Mouse (Mus musculus): Measurements from ENCODE around the gene Vps53. TPM values are rescaled to one million over a fixed set of nuclear protein-coding genes. Genes with fewer than 3 reads are reported as not detected.
A peak's percentile ranks its signal among the peaks of the same experiment; 100 is the strongest.

Gene Vps53
- polyA plus RNA-seq, 1 experiment from 2014 or later: 51.0 TPM

DNA sequence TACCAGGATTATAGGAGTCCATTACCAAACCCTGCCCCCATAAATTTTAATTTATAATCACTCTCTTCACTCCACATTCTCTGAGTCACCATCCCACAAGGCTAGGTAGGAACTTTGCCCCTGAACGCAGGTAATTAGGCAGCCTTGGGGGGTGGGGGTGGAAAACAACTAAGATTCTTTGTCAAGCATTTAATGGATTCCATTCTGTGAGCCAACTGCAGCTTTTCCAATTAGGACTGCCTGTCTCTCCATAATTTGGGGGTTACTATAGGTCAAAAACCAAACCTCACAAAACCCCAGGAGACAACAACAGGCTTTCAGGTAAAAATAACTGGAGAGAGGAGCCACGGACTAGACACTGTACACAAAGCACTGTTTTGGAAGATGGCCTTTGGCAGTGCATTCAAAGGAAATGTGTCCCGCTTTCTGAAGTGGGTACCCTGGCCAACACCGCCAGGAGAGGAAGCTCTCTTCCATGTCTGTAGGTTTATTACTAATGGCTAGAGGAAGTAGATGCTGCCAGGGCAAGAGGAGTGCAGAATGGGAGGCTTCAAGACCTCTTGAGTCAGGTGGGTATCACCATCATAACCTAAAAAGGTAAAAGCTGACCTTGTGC is 138.6 kb downstream of the Vps53 start:
- H3K36me3 ChIP-seq: 0 out of 2 replicates have a peak, but pooled peaks cover 3% of the 10 kb centered on the region
- WGBS: 76% methylated on average over 4 of the region's 4 CpGs
- H3K27ac ChIP-seq: no peak overlapping the region
- H3K27me3 ChIP-seq (replicated peaks): no peaks in the 10 kb centered on the region
- H3K4me2 ChIP-seq (replicated peaks): no peak overlapping the region
- no peaks in the 10 kb centered on the region for H3K9me3 ChIP-seq
- peaks cover 5% of the 10 kb centered on the region; the same call in 1 of the 2 replicates for H3K4me1 ChIP-seq (replicated peaks)
- ATAC-seq: no peak
- H3K9ac ChIP-seq: no peak overlapping the region
- H3K4me3 ChIP-seq (replicated peaks): no peak overlapping the region

DNA sequence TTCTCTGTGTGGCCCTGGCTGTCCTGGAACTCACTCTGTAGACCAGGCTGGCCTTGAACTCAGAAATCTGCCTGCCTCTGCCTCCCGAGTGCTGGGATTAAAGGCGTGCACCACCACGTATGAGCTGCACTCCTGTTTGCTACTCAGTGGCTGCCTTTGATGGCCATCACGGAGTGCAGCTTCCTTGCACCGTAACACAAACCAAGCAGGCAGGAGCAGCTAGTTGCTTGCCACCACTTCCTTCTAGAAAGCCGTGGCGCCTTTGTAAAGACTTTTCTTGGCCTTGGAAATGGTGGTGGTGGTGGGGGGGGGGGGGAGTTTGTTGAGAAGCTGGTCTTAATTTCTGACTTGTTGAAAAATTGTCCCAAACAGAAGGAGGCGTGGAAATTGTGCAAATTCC is 139.3 kb downstream of the Vps53 start:
- Histone ChIP-seq H3K9ac (no peak overlapping the region), H3K27ac (no peak overlapping the region), H3K27me3 (replicated peaks) (no peaks in the 10 kb centered on the region), H3K4me1 (replicated peaks) (peaks cover 5% of the 10 kb centered on the region; the same call in 1 of the 2 replicates), H3K4me3 (replicated peaks) (no peak overlapping the region), H3K4me2 (replicated peaks) (no peak overlapping the region), H3K36me3 (0 out of 2 replicates have a peak, but pooled peaks cover 2% of the 10 kb centered on the region), H3K9me3 (no peaks in the 10 kb centered on the region)
- 86% methylated on average over 8 of the region's 8 CpGs for WGBS
- no peak for ATAC-seq

DNA sequence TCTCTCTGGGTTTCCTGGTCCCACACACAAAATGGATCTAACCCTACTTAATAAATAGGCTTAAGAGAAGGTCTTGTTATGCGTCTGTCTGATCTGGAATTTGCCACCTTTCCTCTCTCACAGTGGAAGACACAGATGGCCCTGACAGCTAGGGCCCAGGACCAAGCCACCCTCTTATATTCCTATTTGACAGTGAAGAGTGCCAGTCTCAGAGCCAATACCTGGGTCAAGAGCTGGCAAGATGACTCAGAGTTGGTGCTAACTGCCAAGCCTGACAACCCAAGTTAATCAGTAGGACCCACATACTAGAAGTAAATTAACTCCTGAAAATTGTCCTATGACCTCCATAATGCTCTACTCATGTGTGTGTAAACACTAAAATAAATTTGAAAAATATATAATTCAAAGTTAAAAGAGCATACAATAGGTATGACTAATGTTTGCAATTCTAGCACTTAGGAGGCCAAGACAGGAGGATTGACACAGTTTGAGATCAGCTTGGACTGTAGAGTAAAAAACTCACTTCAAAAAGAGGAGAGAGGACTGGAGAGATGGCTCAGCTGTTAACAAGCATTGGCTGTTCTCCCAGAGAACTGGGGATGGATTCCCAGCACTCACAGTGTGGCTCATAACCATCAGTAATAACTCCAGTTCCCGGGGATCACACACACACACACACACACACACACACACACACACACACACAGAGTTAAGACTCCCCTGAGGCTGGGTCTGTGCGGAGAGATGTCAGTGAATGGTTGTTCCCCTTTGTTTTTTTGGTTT is 140.0 kb downstream of the Vps53 start:
- H3K4me1 ChIP-seq (replicated peaks): peaks cover 3% of the 10 kb centered on the region; the same call in 1 of the 2 replicates
- no peak overlapping the region for H3K4me2 ChIP-seq (replicated peaks)
- H3K9ac ChIP-seq: no peak overlapping the region
- no peaks in the 10 kb centered on the region for H3K27me3 ChIP-seq (replicated peaks)
- H3K9me3 ChIP-seq: no peaks in the 10 kb centered on the region
- H3K27ac ChIP-seq: no peak overlapping the region
- H3K36me3 ChIP-seq: no peaks in the 10 kb centered on the region
- no peak overlapping the region for H3K4me3 ChIP-seq (replicated peaks)
- 86% methylated on average over 3 of the region's 3 CpGs for WGBS
- ATAC-seq: no peak

DNA sequence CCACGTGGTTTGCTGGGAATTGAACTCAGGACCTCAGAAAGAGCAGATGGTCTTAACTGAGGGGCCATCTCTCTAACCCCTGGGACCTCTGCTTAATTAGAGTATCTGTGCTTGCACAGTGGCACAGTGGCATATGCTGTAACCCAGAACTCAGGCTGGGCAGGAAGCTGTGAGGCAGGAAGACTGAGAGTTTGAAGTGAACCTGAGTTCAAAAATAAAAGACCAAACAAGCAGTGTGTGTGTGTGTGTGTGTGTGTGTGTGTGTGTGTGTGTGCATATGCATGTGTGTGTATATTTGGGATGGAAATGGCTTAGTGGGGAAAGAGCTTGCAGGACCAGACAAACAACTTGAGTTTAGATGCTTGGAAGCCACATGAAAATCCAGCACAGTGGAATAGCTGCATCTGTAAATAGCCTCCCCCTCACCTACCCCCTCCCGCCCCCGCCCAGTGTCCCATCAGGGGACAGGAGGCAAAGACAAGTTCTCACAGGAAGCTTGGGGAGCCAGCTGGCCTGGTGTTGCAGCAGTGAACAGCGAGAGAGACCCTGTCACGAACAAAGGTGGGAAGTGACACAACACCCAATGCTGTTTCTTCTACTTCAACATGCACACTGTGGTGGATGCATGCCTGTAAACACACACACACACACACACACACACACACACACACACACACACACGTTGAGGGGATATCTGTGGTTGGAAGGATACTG is 141.7 kb downstream of the Vps53 start:
- Histone ChIP-seq H3K36me3 (no peaks in the 10 kb centered on the region), H3K27ac (no peak overlapping the region), H3K9ac (no peak overlapping the region), H3K4me3 (replicated peaks) (no peak overlapping the region), H3K4me1 (replicated peaks) (peaks cover 7% of the 10 kb centered on the region; the same call in 1 of the 2 replicates), H3K9me3 (no peaks in the 10 kb centered on the region), H3K4me2 (replicated peaks) (no peak overlapping the region), H3K27me3 (replicated peaks) (no peaks in the 10 kb centered on the region)
- WGBS: 55% methylated on average over 6 of the region's 6 CpGs
- ATAC-seq: no peak

DNA sequence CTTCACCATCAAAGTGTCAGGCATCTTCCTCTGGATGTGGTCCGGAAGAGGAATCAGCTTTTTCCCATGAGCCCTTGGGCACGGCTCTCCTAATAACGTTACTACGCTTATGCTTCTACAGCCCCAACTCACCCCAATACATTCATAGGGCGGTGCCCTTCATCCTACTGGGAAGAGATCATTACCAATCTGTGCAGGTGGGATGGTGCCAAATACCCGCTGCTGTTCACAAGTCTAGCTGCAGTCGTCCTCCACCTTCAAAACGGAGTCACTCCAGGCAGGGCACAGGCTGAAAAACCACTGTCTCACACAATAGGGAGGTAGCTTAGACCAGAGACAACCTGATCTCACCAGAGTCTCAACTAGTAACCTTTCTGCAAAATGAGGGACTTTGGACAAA is 144.3 kb downstream of the Vps53 start:
- no peak overlapping the region for H3K4me3 ChIP-seq (replicated peaks)
- WGBS: 85% methylated on average over 8 of the region's 8 CpGs

DNA sequence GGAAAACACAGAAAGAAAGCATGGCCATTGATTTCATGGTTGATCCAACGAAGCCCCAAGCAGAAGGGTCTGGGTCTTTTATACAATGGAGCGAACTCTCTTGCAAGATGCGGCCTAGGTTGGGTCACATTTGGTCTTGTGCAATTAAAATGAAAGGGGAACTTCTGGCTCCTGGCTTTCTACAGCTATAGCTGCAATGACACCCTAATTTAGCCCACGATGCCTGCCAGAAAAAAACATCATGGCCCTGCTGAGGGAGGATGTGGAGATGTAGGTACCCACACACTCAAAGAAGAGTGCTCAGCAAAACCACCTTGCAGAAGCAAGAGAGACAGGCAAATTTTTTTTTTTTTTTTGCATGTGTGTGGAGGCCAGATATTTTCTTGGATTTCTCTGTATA is 145.6 kb downstream of the Vps53 start:
- no peaks in the 10 kb centered on the region for H3K36me3 ChIP-seq
- no peak overlapping the region for H3K9ac ChIP-seq
- H3K4me1 ChIP-seq (replicated peaks): peaks cover 9% of the 10 kb centered on the region; the same call in 1 of the 2 replicates
- H3K4me2 ChIP-seq (replicated peaks): no peak overlapping the region
- H3K4me3 ChIP-seq (replicated peaks): no peak overlapping the region
- no peaks in the 10 kb centered on the region for H3K9me3 ChIP-seq
- ATAC-seq: no peak
- H3K27ac ChIP-seq: no peak overlapping the region
- H3K27me3 ChIP-seq (replicated peaks): no peaks in the 10 kb centered on the region
- 87% methylated on average over 4 of the region's 4 CpGs for WGBS

More for the DNA sequence above, 144.3 kb downstream of the Vps53 start:
- Histone ChIP-seq H3K9ac (no peak overlapping the region), H3K9me3 (no peaks in the 10 kb centered on the region), H3K4me2 (replicated peaks) (no peak overlapping the region), H3K27me3 (replicated peaks) (no peaks in the 10 kb centered on the region), H3K4me1 (replicated peaks) (peaks cover 9% of the 10 kb centered on the region; the same call in 1 of the 2 replicates), H3K36me3 (no peaks in the 10 kb centered on the region), H3K27ac (no peak overlapping the region)
- ATAC-seq: no peak

DNA sequence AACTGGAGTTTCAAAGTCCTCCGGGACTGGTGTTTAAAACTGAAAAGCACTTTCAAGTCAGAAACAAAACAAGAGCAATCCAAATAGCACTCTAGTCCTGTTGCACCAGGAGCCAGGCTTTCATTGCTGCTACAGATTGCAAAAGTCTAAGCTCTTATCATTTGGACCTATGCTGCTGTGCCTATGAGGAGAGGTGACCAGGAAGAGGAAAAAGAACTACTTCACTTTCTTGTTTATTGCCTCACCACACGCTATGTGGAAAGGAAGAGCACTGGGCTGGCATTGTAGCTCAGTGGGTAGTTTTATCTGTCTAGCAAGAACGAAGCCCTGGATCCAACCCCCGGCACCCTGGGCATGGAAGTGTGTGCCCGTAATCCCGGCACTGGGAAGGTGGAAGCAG is 146.1 kb downstream of the Vps53 start:
- Histone ChIP-seq H3K27ac (no peak overlapping the region), H3K4me3 (replicated peaks) (no peak overlapping the region), H3K9ac (no peak overlapping the region), H3K4me2 (replicated peaks) (no peak overlapping the region), H3K4me1 (replicated peaks) (peaks cover 9% of the 10 kb centered on the region; the same call in 1 of the 2 replicates), H3K27me3 (replicated peaks) (no peaks in the 10 kb centered on the region), H3K36me3 (no peaks in the 10 kb centered on the region), H3K9me3 (no peaks in the 10 kb centered on the region)
- WGBS: 76% methylated on average over 6 of the region's 6 CpGs
- peak; percentile 49; the same call in 1 of the 2 replicates for ATAC-seq

DNA sequence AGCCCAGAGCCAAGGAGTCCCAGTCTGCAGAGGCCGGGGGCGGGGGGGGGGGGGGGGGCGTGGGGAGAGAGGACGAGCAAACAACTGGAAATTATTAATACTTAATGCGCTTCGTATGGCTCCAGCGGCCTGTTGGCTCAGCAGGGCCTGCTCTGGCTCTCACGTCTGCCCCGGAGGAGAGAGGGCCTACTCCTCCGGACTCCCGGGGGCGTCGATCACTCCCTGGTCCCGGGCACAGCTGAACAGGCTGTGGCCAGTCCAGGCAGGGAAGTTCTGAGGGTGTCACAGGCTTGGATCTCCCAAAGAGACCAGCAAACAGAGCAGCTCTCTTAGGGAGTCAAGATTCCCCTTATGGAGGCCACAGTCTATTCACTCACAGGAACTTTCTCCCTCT is 151.4 kb downstream of the Vps53 start:
- Histone ChIP-seq H3K9ac (peak overlapping the region; percentile 82), H3K4me3 (replicated peaks) (peak overlapping the region; percentile 59), H3K4me2 (replicated peaks) (peak overlapping the region; percentile 80), H3K27me3 (replicated peaks) (no peaks in the 10 kb centered on the region), H3K36me3 (peaks cover 6% of the 10 kb centered on the region; the same call in 1 of the 2 replicates), H3K4me1 (replicated peaks) (peaks cover 26% of the 10 kb centered on the region), H3K27ac (peak overlapping the region; percentile 70), H3K9me3 (no peaks in the 10 kb centered on the region)
- ATAC-seq: peak; percentile 36
- 6% methylated on average over 11 of the region's 14 CpGs for WGBS

DNA sequence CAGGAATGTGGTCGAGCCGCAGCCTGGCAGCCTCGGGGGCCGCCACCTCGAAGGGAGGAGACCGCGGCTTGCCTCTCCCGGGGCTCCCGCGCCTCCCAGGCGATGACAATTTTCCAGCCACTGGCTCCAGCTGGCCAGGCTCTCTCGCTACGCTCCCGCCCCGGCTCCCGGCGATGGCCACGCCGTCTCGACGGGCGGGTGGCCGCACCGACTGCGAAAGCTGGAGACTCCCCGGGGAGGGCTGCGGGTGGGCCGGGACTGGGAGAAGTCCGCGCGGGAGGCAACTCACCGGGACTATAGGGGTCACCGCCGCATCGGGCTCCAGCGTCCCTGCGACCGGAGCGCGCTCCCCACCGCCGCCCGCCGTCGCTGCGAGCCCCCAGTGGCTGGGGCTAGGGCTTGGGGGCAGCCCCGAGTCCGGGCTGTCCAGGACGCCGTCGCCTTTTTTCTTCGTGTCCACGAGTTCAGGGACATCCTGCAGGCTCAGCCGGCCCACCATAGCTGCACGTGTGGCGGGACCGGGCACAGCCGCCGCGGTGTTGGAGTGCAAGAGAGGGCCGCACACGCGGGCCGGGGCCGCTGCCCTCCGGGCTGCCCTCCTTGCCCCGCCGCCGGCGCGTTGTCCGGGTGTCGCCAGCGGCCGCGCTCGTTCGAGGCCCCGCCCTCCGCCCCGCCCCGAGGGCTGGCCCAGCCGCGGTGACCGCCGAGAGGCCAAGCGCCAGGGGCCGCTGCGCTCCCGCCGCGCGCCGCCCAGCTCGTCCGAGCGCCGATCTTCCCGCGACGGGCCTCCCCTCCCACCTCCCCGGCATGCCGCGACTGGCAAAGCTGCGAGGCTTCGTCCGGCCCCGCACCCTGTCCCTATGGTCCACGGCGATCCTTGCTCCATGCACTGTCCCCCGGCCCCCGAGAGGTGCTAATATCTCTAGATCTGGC is 152.0 kb downstream of the Vps53 start, which contains the start of gene Rflnb:
Gene Rflnb (minus strand): TSS at position 644 of the 933 bp plus-strand sequence.
- Histone ChIP-seq H3K9me3 (no peaks in the 10 kb centered on the region), H3K4me3 (replicated peaks) (peak within 1 kb of the TSS; percentile 59), H3K27me3 (replicated peaks) (no peaks in the 10 kb centered on the region), H3K27ac (peak within 1 kb of the TSS; percentile 70), H3K4me1 (replicated peaks) (peaks cover 21% of the 10 kb centered on the region), H3K36me3 (peaks cover 6% of the 10 kb centered on the region; the same call in 1 of the 2 replicates), H3K4me2 (replicated peaks) (peak within 1 kb of the TSS; percentile 80), H3K9ac (peak within 1 kb of the TSS; percentile 82)
- ATAC-seq: peak; percentile 95
- WGBS: under 1% methylated on average over 99 of the region's 112 CpGs

DNA sequence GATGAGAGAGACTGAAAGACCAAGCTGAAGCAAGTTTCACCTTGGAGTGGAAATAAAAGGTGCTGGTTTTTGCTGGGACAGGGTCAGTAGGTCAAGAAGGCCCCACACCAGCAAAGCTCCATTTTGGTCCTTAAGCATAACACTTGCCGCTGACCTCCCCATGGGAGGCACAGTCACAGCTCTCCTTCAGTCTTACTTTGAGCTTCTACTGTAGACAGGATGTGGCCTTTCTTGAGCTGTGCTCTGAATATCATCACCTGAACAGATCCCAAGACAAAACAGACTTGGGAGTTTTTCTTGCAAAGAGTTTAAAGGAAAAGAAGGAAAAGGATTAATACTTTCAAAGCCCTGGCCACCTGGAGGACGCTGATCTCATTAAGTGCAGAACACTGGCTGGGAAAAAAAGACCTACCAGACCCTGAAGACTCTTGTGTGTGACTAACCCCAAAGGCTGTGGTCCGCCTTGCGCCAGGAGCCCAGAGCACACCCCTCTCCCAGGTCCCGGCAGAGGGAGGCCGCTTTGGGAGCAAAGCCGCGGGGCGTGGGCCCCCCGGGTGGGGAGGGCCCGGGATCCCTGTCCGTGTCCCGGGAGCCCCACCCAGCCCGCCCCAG is 152.8 kb downstream of the Vps53 start:
- no peak for ATAC-seq

DNA sequence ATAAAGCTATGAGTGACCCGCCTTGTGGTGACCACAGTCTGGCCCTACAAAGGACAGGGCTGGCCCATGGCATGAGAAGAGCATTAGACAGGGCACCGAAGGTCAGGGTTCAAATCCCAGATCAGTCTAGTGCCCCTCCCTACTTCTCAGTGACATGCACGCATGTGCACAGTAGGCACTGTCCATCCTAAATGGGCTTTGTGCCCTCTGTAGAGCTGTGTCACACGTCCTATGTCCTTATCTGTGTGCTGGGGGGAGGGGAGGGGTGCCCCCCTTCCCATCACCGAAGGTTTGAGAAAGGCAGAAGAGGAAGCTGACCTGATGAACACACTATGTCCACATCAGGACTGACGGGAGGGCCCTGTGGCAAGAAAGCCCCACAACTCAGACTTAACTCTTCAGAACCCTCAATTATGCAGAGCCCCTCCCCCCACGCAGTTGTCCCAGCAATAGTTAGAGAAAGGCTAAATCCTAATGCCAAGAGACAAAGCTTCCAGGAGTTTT is 154.3 kb downstream of the Vps53 start:
- no peak overlapping the region for H3K4me3 ChIP-seq (replicated peaks)
- H3K9ac ChIP-seq: no peak overlapping the region
- H3K9me3 ChIP-seq: no peaks in the 10 kb centered on the region

More for the DNA sequence above, 152.8 kb downstream of the Vps53 start:
- H3K9me3 ChIP-seq: no peaks in the 10 kb centered on the region
- no peaks in the 10 kb centered on the region for H3K27me3 ChIP-seq (replicated peaks)
- peaks cover 21% of the 10 kb centered on the region for H3K4me1 ChIP-seq (replicated peaks)
- H3K4me2 ChIP-seq (replicated peaks): peak overlapping the region; percentile 80
- 5% methylated on average over 14 of the region's 14 CpGs for WGBS
- peak overlapping the region; percentile 59 for H3K4me3 ChIP-seq (replicated peaks)
- peak overlapping the region; percentile 70 for H3K27ac ChIP-seq
- peak overlapping the region; percentile 82 for H3K9ac ChIP-seq
- H3K36me3 ChIP-seq: peaks cover 12% of the 10 kb centered on the region

More for the DNA sequence above, 154.3 kb downstream of the Vps53 start:
- Histone ChIP-seq H3K4me1 (replicated peaks) (peaks cover 21% of the 10 kb centered on the region), H3K36me3 (peaks cover 12% of the 10 kb centered on the region), H3K27ac (no peak overlapping the region), H3K27me3 (replicated peaks) (no peaks in the 10 kb centered on the region), H3K4me2 (replicated peaks) (peak overlapping the region; percentile 80)
- 73% methylated on average over 7 of the region's 7 CpGs for WGBS
- ATAC-seq: no peak
